Mouse (Mus musculus) bone marrow macrophage, adult 2 months (primary cell): ENCODE results near the gene Ppfia1. TPM values are rescaled to one million over a fixed set of nuclear protein-coding genes. Genes with fewer than 3 reads are reported as not detected.
A peak's percentile ranks its signal among the peaks of the same experiment; 100 is the strongest.

Experiments used
- H3K27ac ChIP-seq: 2 replicates; pipeline ENCODE4 v1.5.1; 2012; ENCODE audit warnings: low read depth, low read length; ENCODE audit not compliant: insufficient read depth
- H3K4me1 ChIP-seq: 2 replicates; pipeline ENCODE4 v1.6.1; 2012; ENCODE audit warnings: low read length; ENCODE audit not compliant: control insufficient read depth, insufficient read depth
- H3K4me3 ChIP-seq: 2 replicates; pipeline ENCODE4 v1.5.1; 2012; ENCODE audit warnings: mild to moderate bottlenecking, low read length, moderate library complexity; ENCODE audit not compliant: insufficient read depth
- CTCF ChIP-seq: IDR thresholded peaks from 2 replicates; pipeline ENCODE4 v1.5.1; 2012; ENCODE audit warnings: low read depth, mild to moderate bottlenecking, low read length, moderate library complexity
- POLR2A ChIP-seq: IDR thresholded peaks from 2 replicates; pipeline ENCODE4 v1.6.1; 2012; ENCODE audit warnings: mild to moderate bottlenecking, low read depth, low read length, borderline replicate concordance
- polyA plus RNA-seq: library from polyadenylated mRNA; stranded (reverse); fragments of >200 nt; gene quantifications from 2 replicates; pipeline ENCODE4 v1.2.4, GENCODE M21; 2012; ENCODE audit not compliant: missing spikeins, insufficient read depth, insufficient read length

The Ppfia1 gene
- polyA plus RNA-seq, 1 experiment, result 36.0 TPM

- TF ChIP-seq POLR2A (no peak), CTCF (no peak)
- Histone ChIP-seq H3K4me3 (peak overlapping the region; percentile 70), H3K4me1 (peaks cover 20% of the 10 kb centered on the region)
Measured at GRCm38 (mm10) chr7:144552274-144552673, 1.3 kb downstream of the Ppfia1 start.

DNA sequence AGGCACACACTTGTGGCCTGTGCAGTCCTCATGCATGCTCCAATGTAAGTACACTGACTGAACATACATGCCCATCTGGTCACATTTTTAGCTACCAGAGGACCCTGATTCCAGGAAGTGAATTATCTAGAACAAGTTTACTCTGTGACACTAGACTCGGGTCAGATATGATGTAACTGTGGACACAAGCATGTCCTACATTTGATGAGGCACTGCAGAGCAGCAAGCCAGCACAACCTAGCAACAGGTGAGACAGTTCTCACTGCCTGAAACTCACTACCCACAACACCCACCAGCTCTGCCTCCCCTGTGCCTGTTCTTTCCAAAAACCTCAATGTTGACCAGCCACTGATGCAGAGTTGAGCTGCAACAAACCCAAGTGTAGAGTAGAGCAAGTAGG is 2.7 kb downstream of the Ppfia1 start:
- H3K27ac ChIP-seq, result no peak overlapping the region
- TF ChIP-seq POLR2A, result no peak
- no peak for TF ChIP-seq CTCF
- peaks cover 20% of the 10 kb centered on the region for H3K4me1 ChIP-seq
- no peak overlapping the region for H3K4me3 ChIP-seq

More at GRCm38 (mm10) chr7:144552274-144552673, 1.3 kb downstream of the Ppfia1 start:
- no peak overlapping the region for H3K27ac ChIP-seq

DNA sequence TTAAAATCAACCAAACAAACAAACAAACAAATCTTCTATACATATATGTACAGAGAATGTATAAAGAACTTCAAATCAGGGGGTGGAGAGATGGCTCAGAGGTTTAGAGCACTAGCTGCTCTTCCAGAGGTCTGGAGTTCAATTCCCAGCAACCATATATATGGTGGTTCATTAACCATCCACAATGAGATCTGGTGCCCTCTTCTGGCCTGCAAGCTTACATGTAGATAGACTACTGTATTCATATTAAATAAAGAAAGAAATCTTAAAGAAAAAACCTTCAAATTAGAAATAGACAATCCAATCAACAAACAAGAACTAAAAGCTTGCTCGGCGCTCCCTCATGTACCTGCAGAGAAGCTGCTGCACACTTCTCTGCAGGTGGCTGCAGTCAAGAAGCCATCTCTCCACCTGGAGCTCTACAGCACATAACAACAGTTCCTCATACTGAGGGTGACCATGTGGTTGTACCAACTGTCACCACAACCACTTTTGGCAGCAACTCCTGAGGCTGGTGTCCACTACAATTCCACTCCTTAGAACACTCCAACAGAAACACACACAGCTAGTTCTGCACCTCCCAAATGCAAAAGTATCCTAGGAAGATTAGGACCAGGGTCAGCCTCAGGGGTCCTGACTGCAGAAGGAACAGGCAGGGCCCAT is 3.5 kb downstream of the Ppfia1 start:
- peaks cover 20% of the 10 kb centered on the region for H3K4me1 ChIP-seq
- no peak for TF ChIP-seq CTCF
- no peak for TF ChIP-seq POLR2A
- no peak overlapping the region for H3K27ac ChIP-seq
- H3K4me3 ChIP-seq, result no peak overlapping the region

DNA sequence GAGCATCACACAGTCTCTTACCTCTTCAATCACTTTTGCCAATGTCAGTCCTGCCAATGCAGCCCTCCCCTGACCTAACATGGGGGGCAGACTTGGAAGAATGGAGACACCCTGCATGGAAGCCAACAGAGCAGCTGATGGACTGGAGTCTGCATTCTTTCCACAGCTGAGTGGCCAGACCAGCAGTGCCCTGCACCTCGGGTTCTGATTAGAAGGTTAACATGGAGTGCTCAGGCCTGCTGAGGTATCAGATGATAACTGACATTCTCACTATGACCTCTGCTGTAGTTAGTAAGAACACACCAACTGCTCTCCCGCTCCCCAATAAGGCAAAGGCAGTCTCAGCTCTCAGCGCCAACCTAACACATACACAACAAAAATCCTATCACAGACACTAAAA is 8.3 kb downstream of the Ppfia1 start:
- Histone ChIP-seq H3K4me3 (no peak overlapping the region), H3K27ac (no peak overlapping the region), H3K4me1 (peaks cover under 1% of the 10 kb centered on the region; the same call in 1 of the 2 replicates)
- no peak for TF ChIP-seq POLR2A
- no peak for TF ChIP-seq CTCF

DNA sequence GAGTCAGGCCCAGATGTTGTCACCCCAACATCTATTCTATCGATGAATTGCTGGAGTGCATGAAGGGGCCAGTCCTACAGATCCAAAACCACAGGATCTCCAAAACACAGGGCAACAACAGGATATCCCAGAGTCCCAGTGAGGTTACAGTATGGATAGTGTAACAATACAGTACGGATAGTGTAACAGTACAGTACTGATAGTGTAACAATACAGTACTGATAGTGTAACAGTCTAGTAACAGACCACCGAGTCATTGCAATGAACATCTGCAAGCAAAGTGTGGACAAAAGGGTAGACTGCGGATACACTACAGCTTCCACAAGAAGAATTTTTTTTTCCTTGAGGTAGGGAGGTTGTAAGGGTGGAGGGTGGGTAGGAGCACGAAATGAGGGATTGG is 12.2 kb downstream of the Ppfia1 start:
- TF ChIP-seq POLR2A (no peak), CTCF (no peak)
- no peak overlapping the region for H3K27ac ChIP-seq
- H3K4me3 ChIP-seq, result no peak overlapping the region
- no peaks in the 10 kb centered on the region for H3K4me1 ChIP-seq

DNA sequence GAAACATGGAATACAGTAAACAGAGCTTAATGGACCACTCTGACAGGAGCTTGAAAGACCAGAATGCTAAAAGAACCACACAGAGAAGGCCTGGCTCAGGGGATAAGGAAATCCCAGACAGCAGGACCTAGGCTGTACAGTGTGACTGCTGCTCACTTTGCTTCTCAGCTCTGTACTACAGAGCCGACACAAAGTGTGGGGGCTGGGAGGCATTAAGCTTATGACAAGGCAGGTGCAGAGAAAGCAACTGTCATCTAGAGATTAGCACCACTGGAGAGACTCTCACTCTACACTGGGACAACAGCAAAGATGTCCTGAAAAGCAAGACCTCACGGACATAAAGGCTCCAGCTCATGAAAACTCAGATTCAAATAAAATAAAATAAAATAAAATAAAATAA is 14.4 kb downstream of the Ppfia1 start:
- no peak for TF ChIP-seq POLR2A
- no peak overlapping the region for H3K27ac ChIP-seq
- H3K4me3 ChIP-seq, result no peak overlapping the region
- H3K4me1 ChIP-seq, result peaks cover 3% of the 10 kb centered on the region; the same call in 1 of the 2 replicates

GRCm38 (mm10) chr7:144538030-144538644 is 15.4 kb downstream of the Ppfia1 start:
- peaks cover 9% of the 10 kb centered on the region for H3K4me1 ChIP-seq
- H3K4me3 ChIP-seq, result no peak overlapping the region
- no peak overlapping the region for H3K27ac ChIP-seq
- no peak for TF ChIP-seq CTCF
- no peak for TF ChIP-seq POLR2A

DNA sequence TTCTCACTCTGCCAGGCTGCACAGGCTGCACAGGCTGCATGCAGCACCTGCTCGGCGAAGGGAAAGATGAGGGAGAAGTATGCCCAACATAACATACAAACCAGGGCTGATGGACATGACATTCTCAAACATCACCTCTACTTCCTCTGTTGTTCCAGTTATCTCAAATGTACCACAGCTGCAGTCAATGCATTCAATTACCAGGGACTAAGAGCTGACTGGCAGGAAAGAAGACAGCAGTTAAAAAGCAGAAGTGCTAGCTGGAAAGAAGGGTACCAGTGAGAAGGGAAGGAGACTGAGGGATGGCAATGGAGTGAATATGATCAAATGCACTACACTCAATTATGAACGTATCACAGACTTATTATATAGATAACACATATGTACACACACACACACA is 17.2 kb downstream of the Ppfia1 start:
- Histone ChIP-seq H3K4me1 (peaks cover 17% of the 10 kb centered on the region), H3K27ac (no peak overlapping the region), H3K4me3 (no peak overlapping the region)
- TF ChIP-seq POLR2A (no peak), CTCF (no peak)

GRCm38 (mm10) chr7:144534773-144535172 is 18.8 kb downstream of the Ppfia1 start:
- Histone ChIP-seq H3K4me1 (peaks cover 17% of the 10 kb centered on the region), H3K4me3 (no peak overlapping the region), H3K27ac (no peak overlapping the region)
- TF ChIP-seq CTCF (no peak), POLR2A (no peak)

DNA sequence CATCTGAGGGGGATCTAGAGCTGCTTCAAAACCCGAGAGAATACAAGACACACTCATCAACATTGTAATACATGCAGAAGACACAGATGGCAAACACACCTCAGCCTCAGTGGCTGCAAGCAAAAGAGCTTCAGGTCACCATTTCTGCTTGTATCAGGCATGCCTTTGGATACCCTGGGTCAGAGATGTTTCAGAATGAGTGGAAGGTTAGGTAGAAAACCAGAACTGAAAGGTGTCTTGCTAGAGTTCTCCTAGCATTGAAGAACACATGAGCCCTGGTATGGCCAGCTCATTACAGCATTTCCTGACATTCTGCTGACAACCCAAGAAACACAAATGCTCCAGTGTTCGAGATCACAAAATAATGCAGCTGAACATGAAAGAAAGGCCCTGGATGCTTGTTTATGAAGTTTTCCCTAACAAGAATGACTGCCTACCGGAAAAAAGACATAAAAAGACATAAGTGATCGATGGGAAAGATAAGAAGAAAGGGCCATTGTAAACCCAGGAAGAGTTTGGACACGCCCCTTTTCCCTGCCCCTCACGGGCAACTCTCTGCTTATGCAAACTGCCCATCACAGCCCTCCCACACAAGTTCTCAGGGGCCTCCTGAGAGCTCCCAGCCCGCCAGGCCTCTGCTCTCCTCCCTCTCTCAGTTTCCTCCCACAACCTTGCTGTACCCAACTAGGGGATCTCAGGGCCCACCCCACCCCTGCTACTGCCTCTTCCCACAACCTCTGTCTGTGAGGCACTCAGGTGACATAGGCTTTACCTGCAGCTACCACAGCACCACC is 21.7 kb downstream of the Ppfia1 start:
- no peak overlapping the region for H3K27ac ChIP-seq
- no peak overlapping the region for H3K4me3 ChIP-seq
- H3K4me1 ChIP-seq, result peaks cover 30% of the 10 kb centered on the region
- TF ChIP-seq POLR2A, result no peak
- no peak for TF ChIP-seq CTCF
